Mouse (Mus musculus) myocyte (in vitro differentiated cells): ENCODE data around the gene Psg16.

Source experiments
- CEBPB ChIP-seq: IDR thresholded peaks from 2 replicates; pipeline ENCODE4 v1.6.1; 2011; ENCODE audit warnings: mild to moderate bottlenecking, moderate library complexity; ENCODE audit not compliant: poor library complexity, insufficient read depth, severe bottlenecking
- MAX ChIP-seq: IDR thresholded peaks from one replicate; pipeline ENCODE4 v1.6.1; 2011; ENCODE audit warnings: low read depth, mild to moderate bottlenecking, control low read depth
- MYOG ChIP-seq, 3 experiments: IDR thresholded peaks; one replicate each; pipeline ENCODE4 v1.6.1; 2011; ENCODE audit warnings: control low read depth in 2 of 3, low read depth in 2 of 3, mild to moderate bottlenecking in 2 of 3; ENCODE audit not compliant: insufficient read length in 2 of 3, control insufficient read depth in 1 of 3, insufficient read depth in 1 of 3
- POLR2A ChIP-seq: IDR thresholded peaks from one replicate; pipeline ENCODE4 v1.6.1; 2011; ENCODE audit warnings: low read depth, mild to moderate bottlenecking, control low read depth, moderate library complexity; ENCODE audit not compliant: insufficient read length
- POLR2AphosphoS2 ChIP-seq: IDR thresholded peaks from one replicate; pipeline ENCODE4 v1.6.1; 2011; ENCODE audit warnings: low read depth, control low read depth; ENCODE audit not compliant: insufficient read length
- TCF12 ChIP-seq: IDR thresholded peaks from one replicate; pipeline ENCODE4 v1.6.1; 2011; ENCODE audit warnings: mild to moderate bottlenecking, control low read depth; ENCODE audit not compliant: poor library complexity, insufficient read depth, severe bottlenecking

DNA sequence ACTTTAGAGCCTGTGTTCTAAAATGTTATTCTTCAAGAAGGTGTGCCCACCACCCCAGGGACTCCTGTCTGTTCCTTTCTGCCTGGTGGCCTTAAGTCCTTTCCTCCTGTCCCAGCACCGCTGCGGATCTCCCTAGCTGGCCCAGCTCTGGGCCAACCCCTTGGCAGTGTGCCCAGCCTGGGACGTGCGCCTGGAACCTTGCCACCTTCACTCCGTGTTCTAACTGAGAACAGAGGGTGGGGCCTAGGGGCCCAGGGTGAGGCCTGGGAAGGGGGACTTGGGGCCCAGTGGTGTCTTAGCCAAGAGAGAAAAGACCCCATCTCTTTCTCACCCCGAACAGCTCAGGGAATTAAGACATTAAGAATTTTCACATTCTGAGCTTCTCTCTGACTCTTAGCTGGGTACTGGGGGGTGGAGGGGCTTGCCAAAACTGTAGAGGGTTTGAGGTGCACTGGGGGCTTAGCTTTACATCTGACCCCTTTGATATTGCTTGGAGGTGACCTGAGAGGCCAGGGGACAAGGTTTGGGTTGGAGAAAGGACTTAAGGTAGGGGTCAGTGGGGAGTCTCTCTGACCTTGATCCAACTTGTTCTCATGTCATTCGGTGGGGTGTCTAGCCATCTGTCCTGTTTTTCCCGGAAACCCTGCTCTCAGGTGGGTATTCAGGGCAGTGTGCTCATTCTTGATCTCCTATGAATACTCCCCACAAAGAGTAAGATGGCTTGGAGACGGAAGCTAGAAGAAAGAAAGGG lies 13.6 kb upstream of the Psg16 start:
- no peak for TF ChIP-seq POLR2A
- TF ChIP-seq MYOG (IDR thresholded peaks at IDR 0.05; ENCODE audit: control insufficient read depth in 1 of 3, insufficient read depth in 1 of 3, insufficient read length in 2 of 3, low read depth in 2 of 3), result no peak
- TF ChIP-seq CEBPB, result no peak
- TF ChIP-seq POLR2AphosphoS2, result no peak
- TF ChIP-seq TCF12, result no peak
- no peak for TF ChIP-seq MAX
